Mouse (Mus musculus) spleen, adult 12 weeks (tissue): Measurements from ENCODE around the gene Snrpf.

Experiments
- DNase-seq: peaks from one replicate; pipeline ENCODE4 v3.0.0; 2022; ENCODE audit warnings: low spot score

Gene Snrpf

DNA sequence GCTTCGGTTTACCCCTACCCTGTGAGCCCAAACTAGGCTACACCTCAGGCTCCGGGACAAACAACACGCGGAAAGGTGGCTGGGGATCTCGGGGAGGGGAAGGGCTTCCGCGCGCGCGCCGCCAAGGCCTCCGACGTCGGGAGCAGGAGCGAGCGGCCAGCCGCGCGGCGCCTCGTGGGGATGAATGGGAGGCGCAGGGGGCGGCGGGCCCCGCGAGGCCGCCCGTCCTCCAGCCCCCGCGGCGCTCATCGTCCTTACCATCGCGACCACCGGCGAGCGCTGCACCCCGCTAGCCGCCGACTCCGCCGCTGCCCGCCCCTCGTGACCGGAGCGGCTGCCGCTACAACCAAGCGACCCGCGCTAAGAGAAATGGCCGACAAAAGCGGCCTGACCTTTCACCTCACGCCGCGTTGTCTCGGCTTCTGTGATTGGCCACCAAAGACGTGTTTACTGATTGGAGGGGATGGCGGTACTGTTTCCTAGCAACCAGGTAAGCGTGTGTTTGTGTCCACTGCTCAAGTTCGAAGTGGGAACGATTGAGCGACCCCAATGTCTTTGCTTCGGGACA is at the start of gene Snrpf:
Gene Snrpf, minus strand, starts transcription at position 426 of the 568 bp plus-strand sequence.
- peak; percentile 84 for DNase-seq

- no peak for DNase-seq
These were observed 46.4 kb upstream of the Snrpf start for GRCm38 (mm10) chr10:93635941-93636340.

GRCm38 (mm10) chr10:93633971-93634370 is 44.5 kb upstream of the Snrpf start:
- DNase-seq = no peak

- DNase-seq = no peak
These were observed 44.1 kb upstream of the Snrpf start for GRCm38 (mm10) chr10:93633563-93633962.

DNA sequence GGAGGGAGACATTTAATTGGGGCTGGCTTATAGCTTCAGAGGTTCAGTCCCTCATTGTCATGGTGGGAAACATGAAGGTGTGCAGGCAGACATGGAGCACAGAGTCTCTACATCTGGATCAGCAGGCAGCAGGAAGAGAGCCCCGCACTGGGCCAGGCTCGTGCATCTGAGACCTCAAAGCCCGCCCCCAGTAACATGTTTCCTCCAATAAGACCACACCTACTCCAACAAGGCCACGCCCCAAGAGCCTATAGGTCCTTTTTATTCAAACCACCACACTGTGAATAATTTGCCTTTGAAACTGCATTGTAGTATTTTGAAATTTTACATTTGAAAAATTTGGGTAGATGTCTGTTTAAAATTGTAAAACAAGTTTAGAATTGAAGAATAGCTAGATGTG is 42.6 kb upstream of the Snrpf start:
- DNase-seq = no peak

DNA sequence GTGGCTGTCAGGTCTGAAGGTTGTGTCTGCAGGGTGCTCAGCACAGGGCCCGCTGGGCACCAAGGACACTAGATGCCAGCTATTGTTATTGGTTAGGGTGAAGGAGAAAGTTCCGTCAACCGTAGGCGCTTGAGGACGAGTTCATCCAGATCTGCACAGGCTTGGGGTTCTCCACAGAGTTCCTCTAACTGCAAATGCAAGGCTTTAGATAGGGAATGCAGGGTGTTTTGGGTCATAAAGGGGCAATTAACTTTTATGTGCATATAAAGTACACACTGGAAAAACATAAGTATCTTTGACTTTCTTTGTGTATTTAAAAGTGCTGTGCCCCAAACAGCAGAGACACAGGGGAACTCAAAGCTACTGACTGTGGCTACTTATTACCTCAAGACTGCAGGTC is 40.8 kb upstream of the Snrpf start:
- DNase-seq = no peak

- no peak for DNase-seq
These were observed 34.6 kb upstream of the Snrpf start for GRCm38 (mm10) chr10:93624151-93624550.

DNA sequence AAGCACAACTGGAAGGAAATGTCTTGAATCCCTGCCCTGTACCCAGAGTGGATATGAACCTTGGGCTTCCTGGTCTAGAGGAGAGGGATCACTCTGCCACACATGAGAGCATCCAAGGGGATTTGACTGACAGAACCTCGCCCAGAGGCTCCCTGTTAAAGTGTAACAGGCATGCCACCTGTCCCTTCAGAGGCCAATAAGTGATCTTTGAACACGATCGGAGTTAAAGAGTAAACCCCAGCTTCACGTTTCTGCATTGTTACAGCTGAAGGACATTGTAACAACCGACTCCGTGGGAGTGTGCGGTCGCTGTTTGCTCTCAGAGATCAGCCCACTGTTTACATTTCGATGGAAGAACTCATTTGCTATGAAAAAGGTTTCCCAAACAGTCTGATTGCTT is 34.2 kb upstream of the Snrpf start:
- no peak for DNase-seq

- no peak for DNase-seq
These were observed 31.1 kb upstream of the Snrpf start for GRCm38 (mm10) chr10:93620438-93621179.

DNA sequence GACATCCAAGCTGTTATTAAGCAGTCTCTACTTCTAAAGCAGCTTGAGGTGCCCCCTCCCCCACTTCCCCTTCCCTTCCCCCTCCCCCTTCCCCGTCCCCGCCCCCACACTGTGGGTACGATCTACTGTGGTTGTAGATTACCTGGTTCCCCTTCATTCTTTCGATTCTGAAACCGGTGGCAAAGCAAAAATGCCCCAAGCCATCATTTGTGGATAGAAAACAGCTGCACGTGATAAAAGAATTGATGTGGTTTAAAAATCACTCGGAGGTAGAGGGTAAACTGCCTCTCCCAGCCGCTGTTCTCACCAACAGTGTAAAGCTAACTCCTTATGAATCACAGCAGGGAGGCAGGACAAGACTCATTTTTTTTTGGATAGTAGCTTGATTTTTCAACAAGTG is 25.3 kb upstream of the Snrpf start:
- DNase-seq = no peak

GRCm38 (mm10) chr10:93611419-93612007 is 22.0 kb upstream of the Snrpf start:
- no peak for DNase-seq

GRCm38 (mm10) chr10:93610896-93611295 is 21.4 kb upstream of the Snrpf start:
- DNase-seq = no peak

- DNase-seq = no peak
These were observed 19.7 kb upstream of the Snrpf start for GRCm38 (mm10) chr10:93609236-93609635.

DNA sequence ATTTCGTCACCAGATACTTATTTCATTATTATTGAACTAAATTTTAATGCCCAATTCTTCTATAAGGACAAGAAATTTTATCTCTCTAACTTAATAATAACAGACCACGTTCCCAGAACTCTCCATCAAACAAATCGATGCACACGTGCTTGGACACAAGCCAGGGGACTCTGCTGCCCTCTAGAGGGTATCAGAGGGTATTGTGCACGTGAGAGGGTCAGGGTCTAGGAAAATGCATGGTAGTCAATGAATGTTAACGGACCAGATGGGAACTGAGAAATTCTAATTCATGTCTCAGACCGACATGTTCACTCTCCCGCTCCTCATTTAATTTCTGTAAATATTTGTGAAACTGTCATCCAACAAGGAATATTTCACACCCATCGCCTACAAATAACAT is 18.5 kb upstream of the Snrpf start:
- no peak for DNase-seq

DNA sequence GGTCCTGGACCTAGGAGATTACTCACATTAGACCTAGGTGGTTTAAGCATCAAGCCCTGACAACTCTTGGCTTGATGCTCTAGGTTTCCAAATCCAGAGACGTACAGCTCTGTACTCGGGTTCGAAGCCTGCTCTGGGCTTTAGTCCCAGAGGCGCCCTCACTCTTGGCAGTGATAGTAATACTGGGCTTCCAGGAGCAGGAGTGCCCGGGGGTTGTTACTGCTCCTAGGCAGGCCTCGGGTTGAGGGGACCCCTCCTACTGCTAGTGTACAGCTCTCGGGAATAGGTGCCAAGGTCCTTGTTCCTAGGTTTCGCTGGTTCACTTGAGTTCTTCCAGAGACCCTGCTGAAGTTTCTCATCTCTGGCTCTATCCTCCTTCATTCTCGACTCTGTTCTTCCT is 16.8 kb upstream of the Snrpf start:
- DNase-seq = no peak

- no peak for DNase-seq
These were observed 13.8 kb upstream of the Snrpf start for GRCm38 (mm10) chr10:93603256-93603655.

DNA sequence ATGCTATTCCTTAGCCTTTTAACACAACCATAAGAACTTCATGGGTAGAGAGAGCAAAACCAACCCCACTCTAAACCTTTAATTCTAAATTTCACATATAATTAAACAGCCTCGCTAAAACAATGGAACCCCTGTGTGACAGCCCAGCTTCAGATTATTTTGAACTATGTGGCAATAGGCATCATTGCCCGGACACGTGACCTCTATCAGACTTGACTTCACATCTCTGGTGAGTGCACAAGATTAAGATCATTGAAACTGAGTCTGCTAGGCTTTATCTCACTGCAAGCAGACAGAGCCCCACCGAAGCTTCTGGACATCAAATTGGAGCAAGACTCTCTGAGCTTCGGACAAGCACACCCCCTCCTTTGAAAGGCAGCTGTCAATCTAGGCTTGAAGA is 12.8 kb upstream of the Snrpf start:
- DNase-seq = no peak

DNA sequence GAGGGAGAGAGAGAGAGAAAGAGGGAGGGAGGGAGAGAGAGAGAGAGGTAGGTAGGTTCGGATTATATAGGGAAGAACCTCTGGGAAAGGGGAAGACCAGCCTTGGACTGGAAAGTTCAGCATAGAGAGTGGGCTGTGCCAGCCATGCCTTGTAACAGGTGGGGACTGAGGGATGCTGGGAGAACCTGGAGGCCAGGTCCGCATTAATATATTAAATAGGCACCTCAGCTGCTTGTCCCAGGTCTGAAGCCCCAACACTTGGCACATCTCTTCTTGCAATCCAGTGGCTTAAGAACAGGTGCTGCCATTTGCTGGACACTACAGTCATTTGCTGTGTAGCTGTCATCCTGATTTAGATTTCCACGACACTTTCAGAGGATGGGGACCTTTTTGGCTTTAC is 7.1 kb upstream of the Snrpf start:
- no peak for DNase-seq

DNA sequence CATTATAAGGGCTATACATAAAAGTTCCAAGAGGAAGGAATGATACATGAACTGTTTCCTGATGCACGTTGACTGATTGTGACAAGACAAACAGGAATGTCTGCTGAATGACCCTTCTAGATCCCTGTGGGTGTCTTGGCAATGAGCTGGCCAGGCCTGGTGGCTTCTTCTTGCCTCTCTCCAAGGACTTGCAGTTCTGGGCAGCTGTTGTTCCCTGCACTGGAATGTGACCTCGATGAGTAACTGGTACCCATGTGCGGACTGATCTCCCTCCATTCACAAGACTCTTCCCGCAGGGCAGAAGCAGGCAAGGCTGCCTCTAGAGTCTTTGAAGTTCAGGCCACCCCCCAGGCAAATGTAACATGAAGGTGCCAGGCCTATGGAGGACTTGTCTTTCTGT is 6.3 kb upstream of the Snrpf start:
- no peak for DNase-seq

DNA sequence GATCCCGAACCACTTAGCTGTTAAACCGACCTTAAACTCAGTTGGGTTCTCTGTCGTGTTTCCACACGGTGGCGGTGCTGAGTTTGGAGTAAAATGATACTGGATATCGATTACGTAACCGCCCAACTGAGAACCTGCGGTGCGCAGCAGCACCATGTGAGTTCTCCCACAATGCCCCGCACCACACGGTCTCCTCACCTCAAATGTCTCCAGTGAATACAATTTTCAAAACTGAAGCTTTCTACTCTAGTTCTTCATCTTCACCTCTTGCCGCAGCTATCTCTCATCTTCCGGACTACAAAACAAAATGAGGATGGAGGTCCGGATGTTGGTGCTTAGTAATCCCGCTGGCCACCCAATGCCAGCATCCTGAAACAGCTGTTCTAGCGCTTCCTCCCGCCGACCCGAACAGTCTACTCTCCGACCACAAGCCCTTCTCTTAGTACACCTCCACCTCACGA is 4.5 kb upstream of the Snrpf start:
- DNase-seq = peak; percentile 55

- no peak for DNase-seq
These were observed 3.0 kb upstream of the Snrpf start for GRCm38 (mm10) chr10:93592456-93592855.

DNA sequence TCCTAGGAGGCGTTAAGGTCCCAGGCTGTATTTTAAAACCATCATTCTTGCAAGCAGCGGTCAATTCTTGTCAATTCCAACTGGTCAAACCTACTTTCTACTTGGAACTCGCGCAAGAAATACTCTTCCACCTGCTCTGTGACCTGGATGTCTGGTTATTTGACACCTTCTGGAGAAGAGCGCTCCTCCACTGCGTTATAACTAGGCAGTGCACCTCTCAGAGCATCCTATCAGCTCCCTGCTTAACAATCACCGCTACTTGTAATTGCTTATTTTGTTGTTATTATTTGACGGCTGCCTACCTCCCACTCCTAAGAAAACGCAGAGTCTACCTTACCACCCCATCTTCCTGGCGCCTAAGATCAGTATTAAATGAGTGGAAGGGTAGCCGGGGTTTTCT is 710 bp downstream of the Snrpf start:
- no peak for DNase-seq

DNA sequence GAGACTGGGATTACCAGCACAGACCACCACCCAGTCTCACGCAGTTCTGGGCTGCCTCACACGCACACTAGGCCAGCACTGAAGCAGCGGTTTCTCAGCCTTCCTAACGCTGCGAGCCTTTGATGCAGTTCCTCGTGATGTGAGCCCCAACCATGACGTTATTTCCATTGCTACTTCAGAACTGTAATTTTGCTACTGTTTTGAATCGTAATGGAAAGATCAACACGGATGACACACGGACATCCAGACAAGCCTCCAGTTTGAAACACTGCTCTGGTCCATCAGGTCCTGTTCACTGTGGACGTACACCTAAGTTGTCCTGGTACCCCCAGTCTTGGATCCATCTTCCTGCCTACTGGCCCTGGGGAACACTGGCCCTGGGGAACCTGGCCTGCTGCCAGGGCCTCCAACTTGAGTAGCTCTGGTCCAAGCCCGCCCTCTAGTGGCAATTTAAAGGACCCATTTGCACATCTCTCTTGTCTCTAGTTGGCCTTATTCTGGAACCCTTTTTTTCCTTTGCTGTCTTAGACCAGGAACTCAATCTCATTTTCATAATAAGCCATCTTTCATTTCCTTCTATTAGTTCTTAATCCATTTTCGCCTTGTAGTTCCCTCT is 12.1 kb downstream of the Snrpf start:
- peak; percentile 37 for DNase-seq
